Mouse (Mus musculus) heart, adult 2 months (tissue): ENCODE measurements around the gene Azin2. TPM values are rescaled to one million over a fixed set of nuclear protein-coding genes. Genes with fewer than 3 reads are reported as not detected.
A peak's percentile ranks its signal among the peaks of the same experiment; 100 is the strongest.

Experiments used
- DNase-seq, 2 experiments: peaks; one replicate each; pipeline ENCODE4 v3.0.0; 2021
- H3K27ac ChIP-seq: fragments of 200-600 bp; 2 replicates; pipeline ENCODE4 v1.8.1; 2022
- H3K27me3 ChIP-seq: fragments of 200-500 bp; 2 replicates; pipeline ENCODE4 v1.6.1; 2012; ENCODE audit warnings: mild to moderate bottlenecking, low read length, inconsistent platforms, mixed read lengths; ENCODE audit not compliant: control insufficient read depth, insufficient read depth
- H3K36me3 ChIP-seq: fragments of 200-500 bp; 2 replicates; pipeline ENCODE4 v1.6.1; 2012; ENCODE audit warnings: low read length, inconsistent platforms; ENCODE audit not compliant: control insufficient read depth, insufficient read depth
- H3K4me1 ChIP-seq: fragments of 200-500 bp; 2 replicates; pipeline ENCODE4 v1.6.1; 2011; ENCODE audit warnings: low read length; ENCODE audit not compliant: control insufficient read depth, insufficient read depth
- H3K4me3 ChIP-seq: fragments of 200-600 bp; 2 replicates; pipeline ENCODE4 v1.8.1; 2022
- H3K79me2 ChIP-seq: fragments of 200-500 bp; replicated peaks from 2 replicates; pipeline ENCODE4 v1.6.1; 2012; ENCODE audit warnings: mild to moderate bottlenecking, inconsistent platforms, low read length, moderate library complexity, mixed read lengths; ENCODE audit not compliant: control insufficient read depth, insufficient read depth
- H3K9ac ChIP-seq: fragments of 200-500 bp; 2 replicates; pipeline ENCODE4 v1.6.1; 2012; ENCODE audit warnings: low read depth, mild to moderate bottlenecking, control low read depth, inconsistent platforms, low read length, mixed read lengths
- CTCF ChIP-seq: fragments of 200-600 bp; IDR thresholded peaks from 2 replicates; pipeline ENCODE4 v1.8.1; 2022; ENCODE audit warnings: antibody characterized with exemption, mild to moderate bottlenecking, moderate library complexity
- EP300 ChIP-seq: fragments of 200-500 bp; IDR thresholded peaks from 2 replicates; pipeline ENCODE4 v1.6.1; 2011; ENCODE audit warnings: low read depth, low read length, control low read depth; ENCODE audit not compliant: insufficient read depth
- POLR2A ChIP-seq: fragments of 200-500 bp; IDR thresholded peaks from 2 replicates; pipeline ENCODE4 v1.6.1; 2011; ENCODE audit warnings: mild to moderate bottlenecking, low read depth, low read length, control low read depth; ENCODE audit not compliant: insufficient read depth
- WGBS: fragments of 180-500 bp; shearing (Covaris S2); methylation state at CpG from one replicate; pipeline ENCODE4 v1.1.7; 2018; 5-methylcytosine and 5-hydroxymethylcytosine counted together
- intact Hi-C: fragments of 180-260 bp; cut with DNase I; formaldehyde crosslinking; loops from one replicate; pipeline ENCODE4 v1.15.1; 2025
- polyA plus RNA-seq: library from polyadenylated mRNA; depleted of rRNA; stranded (reverse); fragments of >200 nt; gene quantifications from 2 replicates; pipeline ENCODE4 v1.2.3, GENCODE M21; 2012
- total RNA-seq, 2 experiments: library from RNA; stranded (reverse); gene quantifications; 2 replicates each; pipeline ENCODE4 v1.2.3; 2021

The Azin2 gene
- total and polyA plus RNA-seq, 3 experiments: 2.0 to 3.7 (median 3.0) TPM

GRCm38 (mm10) chr4:128957155-128957911, 4.9 kb downstream of the Azin2 start:
- Histone ChIP-seq H3K27ac (no peak overlapping the region), H3K4me1 (no peaks in the 10 kb centered on the region), H3K27me3 (no peaks in the 10 kb centered on the region), H3K79me2 (no peaks in the 10 kb centered on the region), H3K9ac (no peak overlapping the region), H3K4me3 (no peak overlapping the region), H3K36me3 (no peaks in the 10 kb centered on the region)
- TF ChIP-seq CTCF (peak; percentile 61), POLR2A (no peak), EP300 (no peak)
- peak in 1 of 2 experiments; percentile 29 for DNase-seq
- intact Hi-C loops: no loop called here
- WGBS: 20% methylated on average over 11 of the region's 11 CpGs

- Histone ChIP-seq H3K4me3 (no peak overlapping the region), H3K27me3 (no peaks in the 10 kb centered on the region), H3K36me3 (no peaks in the 10 kb centered on the region), H3K9ac (no peak overlapping the region), H3K27ac (no peak overlapping the region), H3K4me1 (no peaks in the 10 kb centered on the region), H3K79me2 (no peaks in the 10 kb centered on the region)
- no peak for DNase-seq
- intact Hi-C loops: no loop called here
- 92% methylated on average over 5 of the region's 5 CpGs for WGBS
- TF ChIP-seq POLR2A (no peak), CTCF (no peak), EP300 (no peak)
Observed at GRCm38 (mm10) chr4:128953851-128954250, 8.4 kb downstream of the Azin2 start.

DNA sequence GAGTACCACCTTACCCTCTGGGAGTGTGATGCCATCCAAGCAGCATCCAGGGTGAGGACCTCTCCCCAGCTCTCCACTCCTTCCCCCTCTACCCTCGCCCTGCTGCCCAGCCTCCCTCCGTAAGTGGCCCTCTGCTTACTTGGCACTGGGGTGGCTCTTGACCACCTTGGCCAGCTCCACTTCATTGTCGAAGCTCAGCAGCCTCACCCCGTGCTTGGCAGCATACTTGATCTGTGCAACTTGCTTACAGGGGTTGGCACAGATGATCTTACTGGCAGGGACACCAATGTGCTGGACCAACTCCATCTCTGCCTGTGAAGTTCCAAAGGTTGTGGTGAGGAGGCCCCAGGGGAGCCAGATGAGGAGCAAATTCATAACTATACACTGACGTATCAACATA, 11.8 kb downstream of the Azin2 start:
- Histone ChIP-seq H3K4me1 (no peaks in the 10 kb centered on the region; the same call in none of the 2 replicates), H3K27me3 (no peaks in the 10 kb centered on the region), H3K36me3 (no peaks in the 10 kb centered on the region), H3K4me3 (no peak overlapping the region), H3K9ac (no peak overlapping the region), H3K79me2 (no peaks in the 10 kb centered on the region), H3K27ac (no peak overlapping the region)
- TF ChIP-seq EP300 (no peak), POLR2A (no peak), CTCF (no peak)
- WGBS: 47% methylated on average over 5 of the region's 5 CpGs
- peak; percentile 34 to 68 for DNase-seq
- intact Hi-C loops: no loop called here

- H3K9ac ChIP-seq: no peak overlapping the region
- H3K79me2 ChIP-seq: no peaks in the 10 kb centered on the region
- H3K27me3 ChIP-seq: no peaks in the 10 kb centered on the region
- WGBS: 49% methylated on average over 15 of the region's 15 CpGs
- DNase-seq: no peak
- H3K4me1 ChIP-seq: no peaks in the 10 kb centered on the region; the same call in none of the 2 replicates
- H3K36me3 ChIP-seq: no peaks in the 10 kb centered on the region
- no peak overlapping the region for H3K4me3 ChIP-seq
- no peak overlapping the region for H3K27ac ChIP-seq
- intact Hi-C loops: no loop called here
- TF ChIP-seq POLR2A (no peak), CTCF (no peak), EP300 (no peak)
Observed at GRCm38 (mm10) chr4:128949470-128950005, 12.7 kb downstream of the Azin2 start.

DNA sequence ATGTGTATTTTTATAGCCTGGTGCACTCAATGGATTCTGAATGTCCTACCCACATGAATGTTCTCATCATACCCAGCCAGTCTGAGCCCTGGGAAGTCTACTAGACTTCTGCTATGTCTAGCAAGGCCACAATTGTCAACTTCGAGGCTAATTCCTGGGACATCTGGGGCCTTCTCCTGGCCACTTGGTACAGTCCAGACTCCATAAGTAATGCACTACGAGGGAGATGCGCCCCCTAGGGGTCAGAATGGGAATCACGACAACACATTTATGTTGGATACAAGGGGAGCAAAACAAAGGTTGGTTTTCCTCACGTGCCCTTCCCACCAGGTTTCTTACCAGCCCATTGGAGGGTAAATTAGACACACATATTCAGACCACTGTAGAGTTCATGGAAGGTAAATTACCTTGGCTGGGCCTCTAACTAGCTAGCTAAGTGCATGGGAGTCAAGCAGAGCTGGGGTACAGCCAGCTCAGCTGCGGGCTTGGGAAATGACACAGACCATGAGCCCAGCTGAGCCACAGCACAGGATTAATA, 14.0 kb downstream of the Azin2 start:
- 29% methylated on average over 6 of the region's 6 CpGs for WGBS
- H3K9ac ChIP-seq: no peak overlapping the region
- TF ChIP-seq CTCF (peak; percentile 70), EP300 (no peak)
- intact Hi-C loops: no loop called here
- H3K4me3 ChIP-seq: no peak overlapping the region
- H3K27me3 ChIP-seq: no peaks in the 10 kb centered on the region
- no peaks in the 10 kb centered on the region for H3K36me3 ChIP-seq
- no peaks in the 10 kb centered on the region for H3K79me2 ChIP-seq
- peak in 1 of 2 experiments; percentile 28 for DNase-seq
- H3K27ac ChIP-seq: no peak overlapping the region
- H3K4me1 ChIP-seq: no peaks in the 10 kb centered on the region; the same call in none of the 2 replicates
